Mouse (Mus musculus) E14TG2a.4 (cell line): Measurements from ENCODE around the gene Ccs.

Experiments
- H3K27me3 ChIP-seq: 2 replicates; pipeline ENCODE4 v1.6.1; 2014; ENCODE audit warnings: low read length, control low read depth; ENCODE audit not compliant: insufficient read depth
- H3K36me3 ChIP-seq: 2 replicates; pipeline ENCODE4 v1.6.1; 2014; ENCODE audit warnings: low read length, control low read depth; ENCODE audit not compliant: insufficient read depth
- H3K4me1 ChIP-seq: replicated peaks from 2 replicates; pipeline ENCODE4 v1.6.1; 2014; ENCODE audit warnings: low read depth, low read length, control low read depth
- H3K4me3 ChIP-seq: replicated peaks from 2 replicates; pipeline ENCODE4 v1.5.1; 2014; ENCODE audit warnings: mild to moderate bottlenecking, low read length
- H3K9me3 ChIP-seq: 2 replicates; pipeline ENCODE4 v1.6.1; 2014; ENCODE audit warnings: low read length, control low read depth
- CTCF ChIP-seq: conservative IDR thresholded peaks from 2 replicates; pipeline ENCODE4 v1.5.1; 2014; ENCODE audit warnings: low read length
- NANOG ChIP-seq: IDR thresholded peaks from 2 replicates; pipeline ENCODE4 v1.6.1; 2014; ENCODE audit warnings: borderline replicate concordance, low read length, mixed read lengths
- POU5F1 ChIP-seq: IDR thresholded peaks from 2 replicates; pipeline ENCODE4 v1.6.1; 2014; ENCODE audit warnings: low read length, borderline replicate concordance

The Ccs gene

GRCm38 (mm10) chr19:4865147-4865546, 26.0 kb upstream of the Ccs start:
- Histone ChIP-seq H3K4me3 (peak overlapping the region; percentile 61), H3K9me3 (no peaks in the 10 kb centered on the region), H3K4me1 (peaks cover 35% of the 10 kb centered on the region), H3K27me3 (peaks cover 4% of the 10 kb centered on the region; the same call in 1 of the 2 replicates), H3K36me3 (peaks cover 49% of the 10 kb centered on the region)
- TF ChIP-seq POU5F1 = no peak
- no peak for TF ChIP-seq NANOG
- no peak for TF ChIP-seq CTCF

DNA sequence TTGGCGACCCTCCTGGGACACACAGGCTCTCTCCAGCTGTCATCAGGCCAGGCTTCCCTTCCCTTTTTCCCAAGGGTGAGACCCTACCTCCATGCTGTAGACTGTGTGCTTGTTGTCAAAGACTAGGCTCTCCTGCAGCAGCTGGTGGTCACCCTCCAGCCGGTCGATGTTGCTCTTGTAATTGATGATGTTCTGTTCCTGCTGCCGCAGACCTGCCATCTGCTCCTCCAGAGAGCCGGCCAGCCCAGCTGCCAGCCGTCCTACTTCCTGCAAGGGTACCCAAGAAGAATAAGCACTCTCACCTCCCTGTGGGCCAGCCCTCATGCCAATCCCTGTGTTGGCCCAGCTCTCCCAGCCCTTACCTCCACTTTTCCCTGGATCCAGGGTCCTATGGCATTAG, 23.9 kb upstream of the Ccs start:
- Histone ChIP-seq H3K4me3 (no peak overlapping the region), H3K4me1 (peaks cover 36% of the 10 kb centered on the region), H3K27me3 (peaks cover 4% of the 10 kb centered on the region; the same call in 1 of the 2 replicates), H3K9me3 (no peaks in the 10 kb centered on the region), H3K36me3 (peaks cover 57% of the 10 kb centered on the region)
- TF ChIP-seq CTCF = no peak
- TF ChIP-seq NANOG = no peak
- no peak for TF ChIP-seq POU5F1

DNA sequence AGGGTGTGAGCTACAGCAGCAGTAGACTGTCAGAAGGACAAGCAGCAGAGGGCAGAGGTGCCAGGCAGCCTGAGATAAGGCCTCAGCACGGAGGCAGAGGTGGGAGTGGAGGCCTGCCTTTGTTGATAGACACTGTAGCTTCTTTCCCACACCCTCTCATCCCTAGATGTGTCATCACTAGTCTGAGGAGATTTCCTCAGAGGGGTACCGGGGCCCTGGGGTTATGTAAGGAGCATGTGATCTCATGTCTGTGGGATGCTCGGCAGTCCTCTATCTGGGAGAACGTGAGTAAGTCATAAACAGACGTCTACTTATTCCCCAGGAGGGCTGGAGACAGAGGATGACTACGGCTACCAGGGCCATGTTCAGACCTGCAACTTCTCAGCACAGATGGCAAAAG, 19.9 kb upstream of the Ccs start:
- Histone ChIP-seq H3K27me3 (peaks cover 20% of the 10 kb centered on the region), H3K9me3 (no peaks in the 10 kb centered on the region), H3K36me3 (peaks cover 78% of the 10 kb centered on the region), H3K4me3 (no peak overlapping the region), H3K4me1 (peaks cover 32% of the 10 kb centered on the region)
- TF ChIP-seq NANOG = no peak
- no peak for TF ChIP-seq POU5F1
- no peak for TF ChIP-seq CTCF

DNA sequence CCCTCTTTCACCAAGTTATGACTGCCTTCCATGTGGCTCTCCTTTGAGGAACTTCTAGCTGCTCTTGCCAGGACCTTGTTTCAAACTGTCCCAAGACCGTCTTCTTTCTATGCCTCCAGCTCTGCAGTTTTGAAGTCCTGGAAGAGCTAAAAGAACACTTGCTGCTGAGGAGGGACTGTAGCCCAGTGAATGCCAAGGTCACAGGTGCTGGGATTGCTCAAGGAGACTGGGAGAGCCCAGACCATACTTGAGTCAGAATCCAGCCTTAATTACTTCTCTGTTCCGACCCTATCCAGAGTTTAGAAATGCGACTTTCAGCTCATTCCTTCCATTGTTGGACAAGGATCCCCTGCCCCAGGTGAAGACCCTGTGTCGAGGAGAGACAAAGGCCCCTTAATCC, 16.8 kb upstream of the Ccs start:
- peak overlapping the region; percentile 83; the same call in 1 of the 2 replicates for H3K4me3 ChIP-seq
- no peaks in the 10 kb centered on the region for H3K9me3 ChIP-seq
- TF ChIP-seq NANOG (no peak), CTCF (no peak), POU5F1 (no peak)
- H3K27me3 ChIP-seq = peaks cover 20% of the 10 kb centered on the region
- peaks cover 48% of the 10 kb centered on the region for H3K36me3 ChIP-seq
- H3K4me1 ChIP-seq = peaks cover 46% of the 10 kb centered on the region

- Histone ChIP-seq H3K4me1 (peaks cover 51% of the 10 kb centered on the region), H3K9me3 (no peaks in the 10 kb centered on the region), H3K4me3 (peak overlapping the region; percentile 83), H3K36me3 (peaks cover 43% of the 10 kb centered on the region), H3K27me3 (peaks cover 20% of the 10 kb centered on the region)
- TF ChIP-seq CTCF = no peak
- no peak for TF ChIP-seq NANOG
- no peak for TF ChIP-seq POU5F1
These were observed 16.3 kb upstream of the Ccs start for GRCm38 (mm10) chr19:4855470-4855820.

DNA sequence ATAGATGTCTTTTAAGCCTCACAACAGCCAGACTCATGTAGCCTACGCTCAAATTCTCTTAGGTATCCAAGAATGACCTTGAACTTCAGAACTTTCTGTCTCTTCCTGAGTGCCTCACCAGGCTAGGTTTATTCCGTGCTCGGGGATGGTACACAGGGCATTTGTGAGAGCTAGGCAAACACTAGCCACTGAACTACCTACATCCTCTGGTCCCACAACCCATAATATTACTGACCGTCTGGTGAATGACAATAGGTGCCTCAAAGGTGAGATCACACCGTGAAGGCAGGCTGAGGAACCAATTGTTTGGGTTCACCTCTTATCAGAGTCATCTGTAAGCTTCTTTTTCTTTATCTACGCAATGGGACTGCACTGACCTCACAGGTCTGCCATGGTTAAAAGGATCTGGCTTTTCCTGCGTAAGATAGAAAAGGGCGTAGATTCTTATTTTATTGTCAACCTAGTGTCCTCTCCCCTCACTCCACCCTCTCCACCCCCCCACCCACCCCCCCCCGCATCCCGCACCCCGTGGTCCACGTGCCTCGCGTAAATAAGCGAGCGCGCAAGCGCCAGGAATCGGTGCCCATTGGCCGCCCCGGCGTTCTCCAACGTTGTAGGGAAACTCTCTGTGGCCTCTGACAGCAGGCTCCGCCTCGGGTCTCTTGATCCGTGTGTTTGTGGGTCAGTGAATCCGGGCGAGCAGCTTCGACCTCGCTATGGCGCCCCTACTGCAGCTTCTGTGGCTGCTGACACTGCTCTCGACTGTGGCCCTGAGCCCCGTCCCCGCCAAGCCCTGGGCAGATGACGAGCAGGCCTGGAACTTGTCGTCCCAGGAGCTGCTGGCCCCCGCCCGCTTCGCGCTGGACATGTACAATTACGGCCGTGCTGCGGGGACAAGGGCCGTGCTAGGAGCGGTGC, 15.7 kb upstream of the Ccs start, which contains the start of gene Ctsf:
Gene Ctsf (plus strand): TSS at position 579 of the 918 bp plus-strand sequence.
- TF ChIP-seq POU5F1 = no peak
- no peak for TF ChIP-seq CTCF
- TF ChIP-seq NANOG = no peak
- H3K36me3 ChIP-seq = peaks cover 37% of the 10 kb centered on the region

GRCm38 (mm10) chr19:4850281-4850680, 11.1 kb upstream of the Ccs start:
- TF ChIP-seq POU5F1 (no peak), CTCF (no peak), NANOG (no peak)
- H3K9me3 ChIP-seq = no peaks in the 10 kb centered on the region
- H3K4me3 ChIP-seq = peak overlapping the region; percentile 8
- H3K36me3 ChIP-seq = no peaks in the 10 kb centered on the region
- peaks cover 70% of the 10 kb centered on the region for H3K4me1 ChIP-seq
- peaks cover 3% of the 10 kb centered on the region for H3K27me3 ChIP-seq

More for the DNA sequence above, 15.7 kb upstream of the Ccs start, which contains the start of gene Ctsf:
- Histone ChIP-seq H3K9me3 (no peaks in the 10 kb centered on the region), H3K27me3 (peaks cover 20% of the 10 kb centered on the region), H3K4me3 (peak within 1 kb of the TSS; percentile 83), H3K4me1 (peaks cover 57% of the 10 kb centered on the region)

DNA sequence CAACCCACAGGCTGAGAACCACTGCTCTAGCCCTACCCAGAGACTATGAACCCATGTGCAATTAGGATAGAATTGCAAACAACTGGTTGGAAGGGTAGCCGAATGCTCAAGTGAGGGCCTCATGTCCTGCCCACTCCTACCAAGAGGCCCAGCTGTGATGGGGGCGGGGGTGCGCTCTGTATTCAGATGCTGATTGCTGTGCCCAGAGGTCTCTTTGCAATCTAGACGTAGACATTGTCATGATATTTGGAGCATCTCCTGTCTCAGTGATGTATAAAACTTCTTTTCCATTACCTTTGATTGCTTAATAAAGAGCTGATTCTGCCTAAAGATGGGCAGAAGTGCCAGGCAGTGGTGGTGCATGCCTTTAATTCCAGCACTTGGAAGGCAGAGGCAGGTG, 10.7 kb upstream of the Ccs start:
- H3K9me3 ChIP-seq = no peaks in the 10 kb centered on the region
- H3K4me1 ChIP-seq = peaks cover 70% of the 10 kb centered on the region
- H3K4me3 ChIP-seq = 0 out of 2 replicates have a peak overlapping the region, but pooled peaks have one; percentile 1
- H3K27me3 ChIP-seq = no peaks in the 10 kb centered on the region
- TF ChIP-seq NANOG = peak; percentile 71
- TF ChIP-seq POU5F1 = peak; percentile 51; the same call in 1 of the 2 replicates
- no peak for TF ChIP-seq CTCF
- H3K36me3 ChIP-seq = no peaks in the 10 kb centered on the region
